In the genomic region with DNA sequence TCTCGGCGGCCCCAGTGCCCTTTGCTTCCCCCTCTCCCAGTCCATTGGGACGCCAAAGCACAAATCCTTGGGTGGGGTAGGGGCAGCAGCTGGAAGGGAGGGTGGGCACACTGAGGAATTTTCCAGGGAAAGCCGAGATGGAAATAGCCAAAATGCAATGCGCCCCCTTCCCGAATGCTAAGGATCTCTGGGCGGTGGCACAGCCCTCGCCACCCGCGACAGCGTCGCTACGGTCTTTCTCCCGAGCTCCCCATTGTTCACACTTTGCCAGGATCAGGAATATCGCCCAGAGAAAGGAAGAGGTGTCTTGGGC, we compare ENCODE assay signal across 9 mouse cellular contexts. TPM values are rescaled to one million over a fixed set of nuclear protein-coding genes. Genes with fewer than 3 reads are reported as not detected.
DNase-seq lines count a peak whose midpoint lies in the region; ATAC-seq and TF ChIP-seq lines count a peak whose summit lies in the region.
"Had no signal": no experiment of that assay in that cellular context is flagged by ENCODE, and none has a peak within 500 bp of the region (broad histone marks: within the 10 kb centered on the region; RNA-seq: fewer than 3 reads in every experiment).

No protein-coding gene starts in this region.

- H3K79me2 ChIP-seq in heart, adult 2 months (replicated peaks; ENCODE audit: control insufficient read depth, insufficient read depth, low read length): no peaks in the 10 kb centered on the region

- intact Hi-C loops in heart, adult 2 months (cut with DNase I): loop anchor here (10.0 kb wide), 1 partner anchor 377 kb away; no protein-coding TSS in a partner anchor

- DNase-seq in heart, adult 2 months: no peak
- DNase-seq in heart, postnatal 4 days: no peak
- no peak for DNase-seq in thymus, adult 2 months
- no peak for DNase-seq in thymus, postnatal 4 days
- no peak for DNase-seq in liver, embryonic 13.5 days
- DNase-seq in ovary, postnatal 10 days (ENCODE audit: low spot score): no peak
- DNase-seq in thymus, postnatal 0 days (ENCODE audit: low spot score): no peak
- no peak for DNase-seq in cerebellum, postnatal 36 days

- TF ChIP-seq POLR2A in heart, adult 2 months (IDR thresholded peaks at IDR 0.05; ENCODE audit: insufficient read depth, low read depth, low read length): no peak
- no peak for TF ChIP-seq POLR2A in thymus, adult 2 months (IDR thresholded peaks at IDR 0.05; ENCODE audit: control insufficient read depth, extremely low read depth, insufficient read depth, low read length, poor library complexity)

- H3K4me2 ChIP-seq in liver, embryonic 13.5 days: peak overlapping the region; percentile 66

- peak overlapping the region; percentile 56 for H3K4me3 ChIP-seq in heart, adult 2 months
- peak overlapping the region; percentile 36 for H3K4me3 ChIP-seq in thymus, adult 2 months (ENCODE audit: control insufficient read depth, insufficient read depth, low read length)
- H3K4me3 ChIP-seq in liver, embryonic 13.5 days (replicated peaks): peak overlapping the region; percentile 55

- H3K9me3 ChIP-seq in liver, embryonic 13.5 days (replicated peaks): no peaks in the 10 kb centered on the region

- H3K4me1 ChIP-seq in heart, adult 2 months (ENCODE audit: control insufficient read depth, insufficient read depth, low read length): no peaks in the 10 kb centered on the region
- peaks cover 5% of the 10 kb centered on the region; the same call in 1 of the 2 replicates for H3K4me1 ChIP-seq in thymus, adult 2 months (replicated peaks; ENCODE audit: control insufficient read depth, insufficient read depth, low read length)
- peaks cover 11% of the 10 kb centered on the region for H3K4me1 ChIP-seq in liver, embryonic 13.5 days (replicated peaks)

- ATAC-seq in liver, embryonic 13.5 days (ENCODE audit: low read depth): no peak
- ATAC-seq: CD4-positive, CD25-positive, alpha-beta regulatory T cell, adult 4 months had no signal

- no peak for TF ChIP-seq EP300 in heart, adult 2 months (IDR thresholded peaks at IDR 0.05; ENCODE audit: insufficient read depth, low read depth, low read length)

- no peak for TF ChIP-seq CTCF in heart, adult 2 months (IDR thresholded peaks at IDR 0.05)
- no peak for TF ChIP-seq CTCF in thymus, adult 2 months (IDR thresholded peaks at IDR 0.05; ENCODE audit: borderline replicate concordance, control insufficient read depth, extremely low read depth, insufficient read depth, low read length, poor library complexity)

- no peaks in the 10 kb centered on the region for H3K36me3 ChIP-seq in heart, adult 2 months (ENCODE audit: control insufficient read depth, insufficient read depth, low read length)
- no peaks in the 10 kb centered on the region for H3K36me3 ChIP-seq in thymus, adult 2 months (ENCODE audit: control insufficient read depth, insufficient read depth, low read length)
- no peaks in the 10 kb centered on the region for H3K36me3 ChIP-seq in liver, embryonic 13.5 days

- no peaks in the 10 kb centered on the region; the same call in 1 of the 2 replicates for H3K27me3 ChIP-seq in heart, adult 2 months (ENCODE audit: control insufficient read depth, insufficient read depth, low read length)
- H3K27me3 ChIP-seq in thymus, adult 2 months (ENCODE audit: control insufficient read depth, insufficient read depth, low read length): no peaks in the 10 kb centered on the region; the same call in 1 of the 2 replicates
- H3K27me3 ChIP-seq in liver, embryonic 13.5 days: peaks cover 45% of the 10 kb centered on the region

- WGBS in heart, adult 2 months: 2% methylated on average over 15 of the region's 15 CpGs
- 1% methylated on average over 15 of the region's 15 CpGs for WGBS in thymus, adult 2 months
- WGBS in liver, embryonic 13.5 days (ENCODE audit: insufficient replicate concordance): 1% methylated on average over 15 of the region's 15 CpGs

- H3K9ac ChIP-seq in heart, adult 2 months (ENCODE audit: low read depth, low read length): peak overlapping the region; percentile 35
- H3K9ac ChIP-seq in liver, embryonic 13.5 days: no peak overlapping the region

- no peak overlapping the region for H3K27ac ChIP-seq in heart, adult 2 months
- H3K27ac ChIP-seq in thymus, adult 2 months (ENCODE audit: control insufficient read depth, insufficient read depth, low read length): no peak overlapping the region
- no peak overlapping the region for H3K27ac ChIP-seq in liver, embryonic 13.5 days

RNA-seq across cellular contexts. Expression of a gene that starts 1.3 kb away (rescaled TPM):
- total RNA-seq in heart, adult 2 months (2021): 1 to 10 TPM; 4.7 to 5.4 TPM
- 4.0 and 4.1 TPM in 2 replicates for polyA plus RNA-seq in heart, adult 2 months (2012; rRNA removed)
- 10 to 100 TPM; 88.4 to 90.0 TPM for total RNA-seq in heart, postnatal 4 days (2021)
- 0.99 and 1.1 TPM in 2 replicates for polyA plus RNA-seq in thymus, adult 2 months (2012; rRNA removed)
- 3.8 and 4.9 TPM in 2 replicates for polyA plus RNA-seq in liver, embryonic 13.5 days (2015; fragmentation: Nextera tagmentation; extraction: Ambion mirVana)
- 4.4 and 5.8 TPM in 2 replicates for polyA plus RNA-seq in thymus, postnatal 0 days (2015; fragmentation: Nextera tagmentation; extraction: Ambion mirVana)
